Mouse (Mus musculus) limb, embryonic 15.5 days (tissue): ENCODE results near the gene Oas2. TPM values are rescaled to one million over a fixed set of nuclear protein-coding genes. Genes with fewer than 3 reads are reported as not detected.

Source experiments
- ATAC-seq: fragments of 200-750 bp; cut with Nextera tagmentation; 2 replicates; pipeline ENCODE4 v1.8.0; 2017; ENCODE audit warnings: low read depth, moderate TSS enrichment; ENCODE audit not compliant: insufficient number of reproducible peaks, low FRiP score, low TSS enrichment
- H3K27ac ChIP-seq: fragments of 300-500 bp; sonication (generic); 2 replicates; pipeline ENCODE4 v1.5.1; 2015; ENCODE audit warnings: moderate library complexity, mild to moderate bottlenecking, inconsistent platforms
- H3K27me3 ChIP-seq: fragments of 300-500 bp; sonication (generic); 2 replicates; pipeline ENCODE4 v1.6.1; 2015; ENCODE audit warnings: inconsistent platforms
- H3K36me3 ChIP-seq: fragments of 300-500 bp; sonication (generic); 2 replicates; pipeline ENCODE4 v1.6.1; 2015; ENCODE audit warnings: inconsistent platforms
- H3K4me1 ChIP-seq: fragments of 300-500 bp; sonication (generic); 2 replicates; pipeline ENCODE4 v1.6.1; 2015; ENCODE audit warnings: inconsistent platforms
- H3K4me2 ChIP-seq: fragments of 300-500 bp; sonication (generic); 2 replicates; pipeline ENCODE4 v1.6.1; 2015; ENCODE audit warnings: mild to moderate bottlenecking, inconsistent platforms
- H3K4me3 ChIP-seq: fragments of 300-500 bp; sonication (generic); 2 replicates; pipeline ENCODE4 v1.5.1; 2015; ENCODE audit warnings: mild to moderate bottlenecking, inconsistent platforms
- H3K9ac ChIP-seq: fragments of 300-500 bp; sonication (generic); 2 replicates; pipeline ENCODE4 v1.6.1; 2015; ENCODE audit warnings: inconsistent platforms
- H3K9me3 ChIP-seq: fragments of 300-500 bp; sonication (generic); 2 replicates; pipeline ENCODE4 v1.6.1; 2016; ENCODE audit warnings: inconsistent platforms
- WGBS: fragments of 180-500 bp; shearing (Covaris S2); methylation state at CpG from one replicate; pipeline ENCODE4 v1.1.7; 2015; 5-methylcytosine and 5-hydroxymethylcytosine counted together
- polyA plus RNA-seq: library from polyadenylated mRNA; unstranded; fragments of >200 nt; fragmentation: Nextera tagmentation; extraction: Ambion mirVana; gene quantifications from 2 replicates; pipeline ENCODE4 v1.2.1, GENCODE M21; 2015

Gene Oas2
- polyA plus RNA-seq, 1 experiment from 2014 or later = 0.44 TPM

GRCm38 (mm10) chr5:120729319-120729718 is 20.3 kb downstream of the Oas2 start:
- no peaks in the 10 kb centered on the region for H3K9me3 ChIP-seq
- no peak overlapping the region for H3K9ac ChIP-seq
- no peak overlapping the region for H3K4me2 ChIP-seq
- H3K36me3 ChIP-seq = no peaks in the 10 kb centered on the region
- H3K4me1 ChIP-seq = no peaks in the 10 kb centered on the region
- 0 out of 2 replicates have a peak, but pooled peaks cover 8% of the 10 kb centered on the region for H3K27me3 ChIP-seq
- no peak overlapping the region for H3K27ac ChIP-seq
- WGBS = 73% methylated on average over 10 of the region's 10 CpGs
- H3K4me3 ChIP-seq = no peak overlapping the region
- ATAC-seq = no peak

DNA sequence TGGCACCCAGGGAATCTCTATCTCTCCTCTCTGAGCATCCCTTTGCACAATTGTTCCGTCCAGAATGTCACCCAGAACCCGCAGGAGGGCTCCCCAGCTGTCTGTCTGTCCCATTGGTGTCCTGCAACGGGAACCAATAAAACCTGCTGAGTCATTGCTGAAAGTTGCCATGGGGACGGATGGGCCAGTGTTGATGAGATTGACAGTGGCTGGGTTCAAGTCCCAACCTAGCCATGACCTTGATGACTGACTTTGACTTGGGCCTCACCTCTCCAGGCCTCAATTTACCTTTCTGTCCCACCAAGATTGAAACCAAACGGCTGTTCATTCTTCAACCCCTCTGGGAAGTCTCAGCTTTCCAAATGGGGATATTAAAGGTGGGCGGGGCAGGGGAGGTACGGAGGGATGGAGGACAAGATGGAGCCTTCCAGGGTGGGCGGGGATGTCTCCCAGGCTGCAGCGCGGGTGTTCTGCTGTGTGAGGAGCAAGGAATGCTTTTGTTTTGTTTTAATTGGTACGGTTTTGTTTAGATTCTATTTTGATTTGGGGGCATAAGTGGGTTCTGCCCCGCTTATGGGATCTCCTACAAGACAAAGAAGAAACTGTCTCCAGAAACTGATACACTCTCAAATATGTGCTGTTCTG is 23.7 kb downstream of the Oas2 start:
- Histone ChIP-seq H3K4me1 (no peaks in the 10 kb centered on the region), H3K9ac (no peak overlapping the region), H3K4me3 (no peak overlapping the region), H3K9me3 (no peaks in the 10 kb centered on the region), H3K36me3 (no peaks in the 10 kb centered on the region), H3K27ac (no peak overlapping the region), H3K27me3 (no peaks in the 10 kb centered on the region), H3K4me2 (no peak overlapping the region)
- WGBS = 54% methylated on average over 12 of the region's 12 CpGs
- no peak for ATAC-seq

DNA sequence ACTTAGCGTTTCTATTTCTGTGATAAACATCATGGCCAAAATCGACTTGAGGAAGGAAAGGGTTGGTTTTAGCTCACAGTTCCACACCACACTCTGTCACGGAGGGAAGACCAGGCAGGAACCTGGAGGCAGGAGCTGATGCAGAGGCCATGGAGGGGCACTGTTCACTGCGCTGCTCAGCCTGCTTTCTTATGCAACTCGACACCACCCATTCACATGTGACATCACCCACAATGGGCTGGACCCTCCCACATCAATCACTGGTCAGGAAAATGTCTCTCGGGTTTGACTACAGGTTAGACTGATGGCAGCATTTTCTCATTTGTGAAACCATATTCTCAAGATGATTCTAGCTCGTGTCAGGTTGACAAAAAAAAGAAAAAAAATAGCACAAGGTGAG is 28.6 kb downstream of the Oas2 start:
- Histone ChIP-seq H3K36me3 (no peaks in the 10 kb centered on the region), H3K4me2 (no peak overlapping the region), H3K4me1 (no peaks in the 10 kb centered on the region), H3K4me3 (no peak overlapping the region), H3K9me3 (no peaks in the 10 kb centered on the region), H3K9ac (no peak overlapping the region), H3K27me3 (peaks cover 4% of the 10 kb centered on the region; the same call in 1 of the 2 replicates), H3K27ac (no peak overlapping the region)
- 53% methylated on average over 7 of the region's 7 CpGs for WGBS
- no peak for ATAC-seq

DNA sequence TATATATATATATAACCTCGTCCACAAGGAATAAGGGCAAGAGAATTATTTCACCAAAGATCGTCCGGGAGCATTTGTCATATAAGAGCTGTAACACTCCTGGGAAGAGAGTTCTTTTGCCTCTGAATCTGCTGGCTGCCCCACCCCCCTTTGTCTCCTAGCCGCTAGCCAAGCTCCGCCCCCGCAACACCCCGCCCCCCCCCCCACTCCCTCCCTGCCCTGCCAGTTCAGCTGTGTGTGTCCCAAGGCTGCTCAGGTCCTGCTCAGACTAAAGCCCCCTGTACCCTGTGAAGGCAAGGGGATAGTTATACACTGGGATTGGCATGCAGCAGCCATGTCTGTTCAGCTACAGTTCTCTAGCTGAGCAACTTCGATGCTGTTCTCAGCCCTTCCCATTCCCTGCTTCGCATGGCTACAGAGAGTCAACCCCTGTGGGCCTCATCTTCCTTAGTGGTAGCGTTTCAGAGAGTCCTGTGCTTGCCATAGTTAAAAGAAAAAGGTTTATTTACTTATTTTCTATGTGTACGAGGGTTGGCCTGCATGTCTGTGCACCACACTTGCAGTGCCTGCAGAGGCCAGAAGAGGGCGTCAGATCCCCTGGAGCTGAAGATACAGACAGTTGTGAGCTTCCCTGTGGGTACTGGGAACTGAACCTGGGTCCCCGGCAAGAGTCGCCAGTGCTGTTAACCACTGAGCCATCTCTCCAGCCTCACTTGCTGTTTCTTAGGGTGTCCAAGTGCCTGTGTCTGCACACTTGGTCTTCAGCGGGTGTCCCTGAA is 30.9 kb downstream of the Oas2 start:
- 47% methylated on average over 15 of the region's 15 CpGs for WGBS
- H3K9ac ChIP-seq = no peak overlapping the region
- H3K36me3 ChIP-seq = no peaks in the 10 kb centered on the region
- no peaks in the 10 kb centered on the region for H3K9me3 ChIP-seq
- H3K4me2 ChIP-seq = no peak overlapping the region
- no peak for ATAC-seq
- no peaks in the 10 kb centered on the region for H3K4me1 ChIP-seq
- H3K4me3 ChIP-seq = no peak overlapping the region
- no peak overlapping the region for H3K27ac ChIP-seq
- peaks cover 22% of the 10 kb centered on the region for H3K27me3 ChIP-seq

- H3K9ac ChIP-seq = no peak overlapping the region
- H3K27ac ChIP-seq = no peak overlapping the region
- H3K27me3 ChIP-seq = peaks cover 37% of the 10 kb centered on the region
- 62% methylated on average over 10 of the region's 10 CpGs for WGBS
- no peak overlapping the region for H3K4me3 ChIP-seq
- no peaks in the 10 kb centered on the region for H3K36me3 ChIP-seq
- H3K4me1 ChIP-seq = no peaks in the 10 kb centered on the region
- no peaks in the 10 kb centered on the region for H3K9me3 ChIP-seq
- H3K4me2 ChIP-seq = no peak overlapping the region
- ATAC-seq = no peak
These were observed 32.5 kb downstream of the Oas2 start for GRCm38 (mm10) chr5:120717136-120717535.

GRCm38 (mm10) chr5:120714314-120714713 is 35.3 kb downstream of the Oas2 start:
- WGBS = 4% methylated on average over 16 of the region's 16 CpGs
- Histone ChIP-seq H3K9ac (no peak overlapping the region), H3K9me3 (no peaks in the 10 kb centered on the region), H3K36me3 (no peaks in the 10 kb centered on the region), H3K27me3 (peaks cover 65% of the 10 kb centered on the region), H3K4me3 (no peak overlapping the region), H3K4me1 (peaks cover 23% of the 10 kb centered on the region), H3K27ac (no peak overlapping the region), H3K4me2 (no peak overlapping the region)
- ATAC-seq = no peak

DNA sequence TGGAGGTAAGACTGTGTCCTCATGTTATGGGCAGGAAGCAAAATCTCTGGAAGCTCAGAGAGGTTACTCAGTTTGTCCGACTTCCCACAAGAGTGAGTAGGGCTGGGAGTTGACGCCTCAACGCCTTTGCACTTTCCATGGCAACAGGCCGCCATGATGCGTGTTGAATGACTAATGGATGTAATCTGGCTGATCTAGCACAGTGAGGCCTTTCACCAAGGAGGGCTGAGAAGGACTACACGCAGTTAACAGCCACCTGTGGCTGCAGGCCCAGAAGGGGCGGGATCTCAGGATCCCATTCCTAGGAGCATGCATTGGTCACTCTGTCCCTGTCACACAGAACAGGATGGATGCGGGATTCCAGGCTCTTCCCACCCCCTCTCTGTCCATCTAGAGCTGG is 36.9 kb downstream of the Oas2 start:
- Histone ChIP-seq H3K4me1 (peaks cover 25% of the 10 kb centered on the region), H3K4me2 (no peak overlapping the region), H3K4me3 (no peak overlapping the region), H3K27ac (no peak overlapping the region), H3K27me3 (peaks cover 79% of the 10 kb centered on the region), H3K9me3 (no peaks in the 10 kb centered on the region), H3K9ac (no peak overlapping the region), H3K36me3 (no peaks in the 10 kb centered on the region)
- no peak for ATAC-seq
- 68% methylated on average over 8 of the region's 8 CpGs for WGBS

- H3K4me2 ChIP-seq = peak within 1 kb of the TSS; percentile 90
- H3K27ac ChIP-seq = no peak within 1 kb of the TSS
- ATAC-seq = no peak
- peaks cover 30% of the 10 kb centered on the region for H3K4me1 ChIP-seq
- no peaks in the 10 kb centered on the region for H3K9me3 ChIP-seq
- H3K9ac ChIP-seq = peak within 1 kb of the TSS; percentile 14; the same call in 1 of the 2 replicates
- peaks cover 84% of the 10 kb centered on the region for H3K27me3 ChIP-seq
- H3K4me3 ChIP-seq = peak within 1 kb of the TSS; percentile 45
- H3K36me3 ChIP-seq = no peaks in the 10 kb centered on the region
- 24% methylated on average over 3 of the region's 3 CpGs for WGBS
These were observed 37.8 kb downstream of the Oas2 start, which contains the start of gene Dtx1 for GRCm38 (mm10) chr5:120711827-120712226. Gene Dtx1, minus strand, starts transcription at chr5:120711927.

DNA sequence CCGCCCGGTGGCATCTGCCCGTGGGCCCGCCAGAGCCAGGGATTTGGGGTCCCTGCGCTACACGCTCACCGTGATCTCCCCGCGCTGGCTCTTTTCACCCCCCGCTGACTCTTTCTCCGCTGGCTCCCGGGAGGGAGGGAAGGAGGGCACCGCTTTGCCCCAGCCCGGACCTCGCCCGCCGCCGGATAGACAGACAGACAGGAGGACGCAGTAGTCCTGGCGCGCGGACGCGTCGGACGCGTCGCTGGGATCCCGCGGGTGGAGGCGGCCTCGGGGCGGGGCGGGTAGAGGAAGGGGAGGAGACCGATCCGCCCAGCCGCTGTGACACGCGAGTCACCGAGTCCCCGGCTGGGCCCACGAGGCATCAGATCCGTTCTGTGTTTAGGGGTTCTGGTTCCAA is 38.2 kb downstream of the Oas2 start:
- H3K9me3 ChIP-seq = no peaks in the 10 kb centered on the region
- no peak for ATAC-seq
- peak overlapping the region; percentile 14; the same call in 1 of the 2 replicates for H3K9ac ChIP-seq
- H3K4me2 ChIP-seq = peak overlapping the region; percentile 90
- H3K27me3 ChIP-seq = peaks cover 84% of the 10 kb centered on the region
- WGBS = under 1% methylated on average over 39 of the region's 43 CpGs
- peaks cover 34% of the 10 kb centered on the region for H3K4me1 ChIP-seq
- peak overlapping the region; percentile 45 for H3K4me3 ChIP-seq
- H3K36me3 ChIP-seq = no peaks in the 10 kb centered on the region
- H3K27ac ChIP-seq = no peak overlapping the region

DNA sequence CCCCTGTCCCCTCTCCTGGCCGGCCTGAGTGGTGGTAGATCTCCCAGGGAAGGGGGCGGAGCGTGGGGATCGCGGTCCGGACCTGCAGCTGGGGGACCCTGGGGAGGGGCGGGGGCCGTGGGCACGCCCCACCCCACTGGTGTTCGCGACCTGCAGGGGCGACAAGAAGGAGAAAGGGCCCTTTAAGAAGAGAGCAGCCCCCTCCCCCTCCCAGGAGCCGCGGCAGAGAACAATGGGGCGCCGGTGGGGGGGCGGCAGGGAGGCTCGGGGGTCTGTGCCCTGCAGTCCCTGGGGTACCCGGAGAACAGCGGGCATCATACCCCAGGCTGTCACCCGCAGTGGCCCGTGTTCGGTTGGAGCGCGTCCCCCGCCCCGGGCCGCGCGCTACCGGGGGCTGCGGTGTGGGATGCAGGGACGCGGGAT is 38.8 kb downstream of the Oas2 start:
- WGBS = 2% methylated on average over 29 of the region's 34 CpGs
- Histone ChIP-seq H3K27ac (no peak overlapping the region), H3K36me3 (no peaks in the 10 kb centered on the region), H3K27me3 (peaks cover 82% of the 10 kb centered on the region), H3K4me1 (peaks cover 36% of the 10 kb centered on the region), H3K4me2 (peak overlapping the region; percentile 90), H3K9ac (peak overlapping the region; percentile 11; the same call in 1 of the 2 replicates), H3K4me3 (peak overlapping the region; percentile 45), H3K9me3 (no peaks in the 10 kb centered on the region)
- no peak for ATAC-seq

GRCm38 (mm10) chr5:120710161-120710825 is 39.4 kb downstream of the Oas2 start:
- Histone ChIP-seq H3K9ac (peak overlapping the region; percentile 11; the same call in 1 of the 2 replicates), H3K4me3 (peak overlapping the region; percentile 45), H3K27me3 (peaks cover 84% of the 10 kb centered on the region), H3K4me2 (peak overlapping the region; percentile 90), H3K27ac (no peak overlapping the region), H3K4me1 (peaks cover 36% of the 10 kb centered on the region), H3K9me3 (no peaks in the 10 kb centered on the region), H3K36me3 (no peaks in the 10 kb centered on the region)
- 3% methylated on average over 40 of the region's 40 CpGs for WGBS
- no peak for ATAC-seq

GRCm38 (mm10) chr5:120706976-120707375 is 42.7 kb downstream of the Oas2 start:
- peaks cover 36% of the 10 kb centered on the region for H3K4me1 ChIP-seq
- ATAC-seq = no peak
- H3K9ac ChIP-seq = no peak overlapping the region
- peak overlapping the region; percentile 14; the same call in 1 of the 2 replicates for H3K4me2 ChIP-seq
- H3K36me3 ChIP-seq = no peaks in the 10 kb centered on the region
- WGBS = 49% methylated on average over 12 of the region's 13 CpGs
- no peak overlapping the region for H3K27ac ChIP-seq
- no peak overlapping the region for H3K4me3 ChIP-seq
- peaks cover 69% of the 10 kb centered on the region for H3K27me3 ChIP-seq
- no peaks in the 10 kb centered on the region for H3K9me3 ChIP-seq
